Mouse (Mus musculus) forebrain, embryonic 12.5 days (tissue): Measurements from ENCODE around the gene Gpr153. TPM values are rescaled to one million over a fixed set of nuclear protein-coding genes. Genes with fewer than 3 reads are reported as not detected.

Experiments used
- ATAC-seq: fragments of 200-750 bp; cut with Nextera tagmentation; 2 replicates; pipeline ENCODE4 v1.8.0; 2017; ENCODE audit warnings: moderate TSS enrichment; ENCODE audit not compliant: low FRiP score
- H3K27ac ChIP-seq: fragments of 300-500 bp; sonication (generic); 2 replicates; pipeline ENCODE4 v1.5.1; 2016; ENCODE audit warnings: mild to moderate bottlenecking
- H3K27me3 ChIP-seq: fragments of 300-500 bp; sonication (generic); 2 replicates; pipeline ENCODE4 v1.6.1; 2016; ENCODE audit warnings: mild to moderate bottlenecking
- H3K36me3 ChIP-seq: fragments of 300-500 bp; sonication (generic); replicated peaks from 2 replicates; pipeline ENCODE4 v1.6.1; 2016; ENCODE audit warnings: mild to moderate bottlenecking
- H3K4me1 ChIP-seq: fragments of 300-500 bp; sonication (generic); 2 replicates; pipeline ENCODE4 v1.6.1; 2016
- H3K4me2 ChIP-seq: fragments of 300-500 bp; sonication (generic); 2 replicates; pipeline ENCODE4 v1.6.1; 2016; ENCODE audit warnings: mild to moderate bottlenecking, moderate library complexity
- H3K4me3 ChIP-seq: fragments of 300-500 bp; sonication (generic); replicated peaks from 2 replicates; pipeline ENCODE4 v1.5.1; 2016; ENCODE audit warnings: mild to moderate bottlenecking
- H3K9ac ChIP-seq: fragments of 300-500 bp; sonication (generic); 2 replicates; pipeline ENCODE4 v1.6.1; 2016; ENCODE audit warnings: mild to moderate bottlenecking
- H3K9me3 ChIP-seq: fragments of 300-500 bp; sonication (generic); 2 replicates; pipeline ENCODE4 v1.6.1; 2016
- WGBS: fragments of 180-500 bp; shearing (Covaris S2); methylation state at CpG from one replicate; pipeline ENCODE4 v1.1.7; 2016; 5-methylcytosine and 5-hydroxymethylcytosine counted together
- polyA plus RNA-seq: library from polyadenylated mRNA; unstranded; fragments of >200 nt; fragmentation: Nextera tagmentation; extraction: Ambion mirVana; gene quantifications from 2 replicates; pipeline ENCODE4 v1.2.1, GENCODE M21; 2016

Gpr153 gene
- polyA plus RNA-seq, 1 experiment from 2014 or later = 6.9 TPM

DNA sequence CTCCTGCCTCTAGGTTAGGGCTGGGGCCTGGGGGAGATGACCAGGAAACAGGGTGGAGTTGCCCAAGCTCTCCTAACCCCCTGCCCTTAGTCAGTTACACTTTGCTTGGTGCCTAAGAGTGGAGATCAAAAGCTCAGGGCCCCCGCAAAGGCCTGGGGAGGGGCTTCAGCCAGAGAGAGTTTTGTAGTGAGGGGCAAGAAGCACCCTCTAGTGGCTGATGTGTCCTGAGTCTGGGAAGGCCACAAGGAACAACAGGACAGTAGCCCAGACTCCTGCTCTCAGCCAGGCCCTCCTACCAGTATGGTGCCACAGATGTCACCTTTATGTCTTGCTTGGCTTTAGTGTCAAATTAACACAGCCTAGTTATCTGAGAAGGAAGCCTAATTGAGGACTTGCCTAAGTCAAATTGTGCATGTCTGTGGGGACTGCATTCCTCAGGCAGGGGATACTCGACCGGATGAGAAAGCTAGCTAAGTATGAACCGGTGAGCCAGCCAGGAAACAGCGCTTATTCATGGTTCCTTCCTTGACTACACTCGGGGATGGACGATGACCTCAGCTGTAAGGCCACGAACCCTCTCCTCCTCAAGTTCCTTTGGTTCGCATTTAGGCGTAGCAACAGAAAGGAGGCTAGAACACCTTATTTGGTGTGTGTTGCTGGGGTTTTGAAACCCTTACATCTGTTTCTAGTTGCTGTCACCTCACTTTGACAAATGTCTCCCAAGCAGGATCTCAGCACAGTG is 20.3 kb downstream of the Gpr153 start:
- H3K4me3 ChIP-seq = no peak overlapping the region
- H3K27me3 ChIP-seq = peaks cover 78% of the 10 kb centered on the region
- no peak overlapping the region for H3K27ac ChIP-seq
- peaks cover 68% of the 10 kb centered on the region for H3K4me1 ChIP-seq
- no peaks in the 10 kb centered on the region for H3K9me3 ChIP-seq
- ATAC-seq = no peak
- peaks cover 1% of the 10 kb centered on the region; the same call in 1 of the 2 replicates for H3K36me3 ChIP-seq
- no peak overlapping the region for H3K4me2 ChIP-seq
- 58% methylated on average over 10 of the region's 10 CpGs for WGBS
- no peak overlapping the region for H3K9ac ChIP-seq

DNA sequence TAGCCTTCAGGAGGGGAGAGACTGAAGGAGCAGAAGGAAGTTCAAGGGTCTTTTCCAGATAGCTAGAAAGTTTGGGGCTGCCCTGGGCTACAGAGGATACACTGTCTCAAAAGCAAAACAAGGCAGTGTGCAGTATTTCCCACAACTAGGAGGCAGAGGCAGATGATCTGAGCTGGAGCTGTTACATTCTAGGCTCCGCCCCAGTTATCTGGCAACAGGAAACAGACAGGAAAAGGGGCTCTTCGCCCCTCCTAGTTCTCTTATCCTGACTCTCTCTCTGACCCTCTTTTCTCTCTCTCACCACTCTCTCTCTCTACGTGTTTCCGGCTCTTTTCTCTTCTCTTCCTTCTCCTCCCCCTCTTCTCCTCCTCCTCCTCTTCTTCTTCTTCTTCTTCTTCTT is 21.9 kb downstream of the Gpr153 start:
- H3K27me3 ChIP-seq = peaks cover 63% of the 10 kb centered on the region
- no peak overlapping the region for H3K9ac ChIP-seq
- H3K4me3 ChIP-seq = no peak overlapping the region
- WGBS = 53% methylated on average over 4 of the region's 4 CpGs
- H3K4me1 ChIP-seq = peaks cover 54% of the 10 kb centered on the region
- ATAC-seq = no peak
- no peaks in the 10 kb centered on the region for H3K9me3 ChIP-seq
- H3K27ac ChIP-seq = no peak overlapping the region
- H3K4me2 ChIP-seq = no peak overlapping the region
- peaks cover 16% of the 10 kb centered on the region for H3K36me3 ChIP-seq

DNA sequence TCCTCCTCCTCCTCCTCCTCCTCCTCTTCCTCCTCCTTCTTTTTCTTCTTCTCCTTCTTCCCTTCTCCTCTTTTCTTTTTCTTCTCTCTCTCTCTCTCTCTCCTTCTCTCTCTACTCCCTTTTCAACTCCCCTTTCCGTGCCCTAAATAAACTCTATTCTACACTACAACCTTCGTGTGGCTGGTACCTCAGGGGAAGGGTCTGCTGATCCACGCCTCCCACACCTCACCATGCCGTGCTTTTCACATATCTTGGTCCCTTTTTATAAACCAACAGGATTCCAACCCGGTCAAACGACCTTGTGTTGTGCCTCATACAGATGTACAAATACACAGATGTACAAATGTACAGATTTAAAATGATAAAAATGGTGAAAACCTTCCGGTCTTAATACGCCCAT is 22.3 kb downstream of the Gpr153 start:
- ATAC-seq = no peak
- Histone ChIP-seq H3K9me3 (no peaks in the 10 kb centered on the region), H3K9ac (peak overlapping the region; percentile 91; the same call in 1 of the 2 replicates), H3K4me2 (peak overlapping the region; percentile 97), H3K27me3 (peaks cover 58% of the 10 kb centered on the region), H3K4me3 (peak overlapping the region; percentile 96), H3K4me1 (peaks cover 49% of the 10 kb centered on the region), H3K27ac (no peak overlapping the region), H3K36me3 (peaks cover 20% of the 10 kb centered on the region)
- WGBS = 23% methylated on average over 8 of the region's 8 CpGs

DNA sequence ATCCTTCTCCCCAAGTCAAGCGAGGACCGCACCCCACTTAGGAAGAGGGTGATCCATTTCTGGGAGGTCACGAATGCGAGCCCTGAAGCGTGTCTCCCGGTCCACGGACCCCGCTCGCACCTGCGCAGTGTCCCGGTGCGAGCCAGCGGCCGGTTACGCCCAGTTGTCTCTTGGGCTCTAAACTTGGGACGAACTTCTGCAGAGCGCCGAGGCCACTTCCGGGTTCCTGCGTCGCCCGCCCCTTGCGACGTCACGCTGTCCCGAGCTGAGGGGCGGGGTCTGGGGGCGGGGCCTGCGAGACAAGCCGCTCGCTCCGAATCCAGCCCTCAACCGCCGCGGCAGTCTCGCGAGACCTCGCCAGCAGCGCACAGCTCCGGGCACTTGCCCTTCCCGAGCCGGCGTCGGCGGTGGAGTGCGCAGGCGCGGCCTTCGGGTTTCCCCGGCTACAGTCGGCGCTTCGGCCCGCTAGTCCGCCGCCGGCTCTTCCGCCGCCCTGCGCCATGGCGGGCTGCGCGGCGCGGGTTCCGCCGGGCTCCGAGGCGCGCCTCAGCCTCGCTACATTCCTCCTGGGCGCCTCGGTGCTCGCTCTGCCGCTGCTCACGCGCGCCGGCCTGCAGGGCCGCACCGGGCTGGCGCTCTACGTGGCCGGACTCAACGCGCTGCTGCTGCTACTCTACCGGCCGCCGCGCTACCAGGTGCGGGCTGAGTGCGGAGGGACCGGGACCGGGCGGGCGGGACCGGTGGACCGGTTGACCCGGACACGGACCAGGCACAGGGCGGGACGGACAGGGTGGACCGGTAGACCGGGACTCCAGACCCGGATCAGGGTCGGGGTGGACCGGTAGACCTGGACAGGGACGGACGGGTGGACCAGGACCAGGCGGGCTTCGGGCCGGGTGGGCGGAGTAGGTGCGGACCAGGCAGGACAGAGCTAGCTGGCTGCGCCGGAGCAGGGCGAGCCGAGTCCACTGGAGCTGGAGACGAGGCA is 23.1 kb downstream of the Gpr153 start, which contains the start of gene Icmt:
TSS of gene Icmt (plus strand) at position 354 of the 988 bp plus-strand sequence.
- Histone ChIP-seq H3K27me3 (peaks cover 50% of the 10 kb centered on the region), H3K36me3 (peaks cover 28% of the 10 kb centered on the region), H3K9me3 (no peaks in the 10 kb centered on the region), H3K4me2 (peak within 1 kb of the TSS; percentile 97), H3K4me3 (peak within 1 kb of the TSS; percentile 96), H3K4me1 (peaks cover 41% of the 10 kb centered on the region), H3K9ac (peak within 1 kb of the TSS; percentile 91), H3K27ac (peak within 1 kb of the TSS; percentile 73)
- ATAC-seq = peak; percentile 96
- WGBS = under 1% methylated on average over 119 of the region's 119 CpGs

DNA sequence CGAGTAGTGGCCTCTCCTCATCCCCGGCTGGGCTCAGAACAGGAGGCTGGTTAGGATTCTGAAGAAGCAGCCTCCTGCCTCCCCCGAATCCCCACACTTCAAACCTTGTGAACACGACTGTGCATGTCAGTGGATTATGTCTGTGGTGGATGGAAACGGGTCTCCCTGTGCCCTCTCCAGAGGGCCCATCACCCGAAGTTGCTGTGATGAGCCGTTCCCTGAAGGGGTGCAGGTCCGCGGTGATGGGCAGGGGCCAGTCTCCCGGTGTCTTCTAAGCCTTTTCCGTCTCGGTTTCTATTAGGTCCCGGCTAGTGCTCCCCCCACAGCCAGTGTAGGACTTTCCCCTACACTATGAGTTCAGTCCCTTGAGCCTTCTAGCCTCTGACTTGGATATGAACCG is 24.8 kb downstream of the Gpr153 start:
- Histone ChIP-seq H3K27ac (no peak overlapping the region), H3K4me1 (peaks cover 25% of the 10 kb centered on the region), H3K9me3 (no peaks in the 10 kb centered on the region), H3K4me2 (peak overlapping the region; percentile 97; the same call in 1 of the 2 replicates), H3K27me3 (peaks cover 34% of the 10 kb centered on the region), H3K4me3 (peak overlapping the region; percentile 96; the same call in 1 of the 2 replicates), H3K36me3 (peaks cover 45% of the 10 kb centered on the region), H3K9ac (peak overlapping the region; percentile 45)
- 84% methylated on average over 14 of the region's 14 CpGs for WGBS
- ATAC-seq = no peak

DNA sequence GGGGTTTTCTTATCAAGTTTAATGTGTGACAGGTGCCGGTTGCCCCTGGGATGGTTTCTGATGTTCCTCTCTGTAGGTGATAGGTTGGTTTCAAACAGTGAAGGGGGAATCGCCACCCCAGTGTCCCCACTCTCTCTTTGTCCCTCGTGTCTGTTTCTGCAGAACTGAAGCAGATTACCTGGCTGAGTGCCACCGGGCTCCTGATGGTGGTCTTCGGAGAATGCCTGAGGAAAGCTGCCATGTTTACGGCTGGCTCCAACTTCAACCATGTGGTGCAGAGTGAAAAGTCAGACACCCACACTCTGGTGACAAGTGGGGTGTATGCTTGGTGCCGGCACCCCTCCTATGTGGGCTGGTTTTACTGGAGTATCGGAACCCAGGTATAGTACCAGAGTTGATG is 26.3 kb downstream of the Gpr153 start:
- peaks cover 57% of the 10 kb centered on the region for H3K36me3 ChIP-seq
- WGBS = 97% methylated on average over 8 of the region's 8 CpGs
- no peak overlapping the region for H3K9ac ChIP-seq

DNA sequence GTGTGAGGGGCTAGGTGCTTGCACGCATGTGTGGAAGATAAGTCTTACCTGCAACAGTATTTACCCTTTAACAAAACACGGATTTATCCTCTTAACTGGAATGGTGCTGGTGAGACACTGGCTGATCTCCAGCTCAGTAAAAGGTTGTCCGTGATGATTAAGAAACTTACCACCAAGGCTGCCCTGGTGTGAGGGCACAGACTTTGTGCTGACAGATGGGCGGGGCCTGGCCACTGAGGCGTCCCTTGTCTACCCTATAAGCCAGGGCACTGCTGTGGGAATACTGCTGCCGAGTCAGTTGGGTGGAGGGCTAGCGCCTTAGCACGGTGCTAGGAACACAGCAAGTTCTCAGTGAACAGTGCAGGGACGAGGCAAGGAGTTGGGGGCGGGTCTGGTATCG is 28.0 kb downstream of the Gpr153 start:
- H3K9me3 ChIP-seq = no peaks in the 10 kb centered on the region
- H3K4me1 ChIP-seq = peaks cover 14% of the 10 kb centered on the region
- H3K36me3 ChIP-seq = peaks cover 57% of the 10 kb centered on the region
- WGBS = 71% methylated on average over 11 of the region's 11 CpGs
- H3K27ac ChIP-seq = no peak overlapping the region
- H3K9ac ChIP-seq = no peak overlapping the region
- H3K27me3 ChIP-seq = 0 out of 2 replicates have a peak, but pooled peaks cover 6% of the 10 kb centered on the region
- ATAC-seq = no peak
- no peak overlapping the region for H3K4me3 ChIP-seq
- no peak overlapping the region for H3K4me2 ChIP-seq

More for the DNA sequence above, 26.3 kb downstream of the Gpr153 start:
- ATAC-seq = no peak
- peaks cover 18% of the 10 kb centered on the region for H3K27me3 ChIP-seq
- H3K27ac ChIP-seq = no peak overlapping the region
- H3K9me3 ChIP-seq = no peaks in the 10 kb centered on the region
- H3K4me2 ChIP-seq = no peak overlapping the region
- no peak overlapping the region for H3K4me3 ChIP-seq
- peaks cover 18% of the 10 kb centered on the region for H3K4me1 ChIP-seq

DNA sequence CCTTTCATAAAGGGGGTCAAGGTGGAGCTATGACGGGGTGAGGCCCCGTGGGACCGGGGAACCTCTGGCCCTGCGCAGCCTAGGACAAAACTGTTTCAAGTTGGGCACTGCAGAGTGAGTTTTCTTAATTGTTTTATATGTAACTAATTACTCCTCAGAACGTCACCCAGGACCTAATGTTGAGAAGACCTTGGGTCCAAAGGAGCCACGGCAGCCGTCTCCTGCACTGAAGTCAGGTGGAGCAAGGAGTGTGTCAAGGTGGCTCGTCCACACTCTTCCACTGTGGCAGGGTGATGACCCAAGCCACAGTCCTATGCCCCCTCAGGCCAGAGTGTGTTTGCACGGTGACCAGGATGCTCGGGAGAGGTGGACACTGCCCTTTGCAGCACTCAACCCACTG is 29.1 kb downstream of the Gpr153 start:
- Histone ChIP-seq H3K27me3 (0 out of 2 replicates have a peak, but pooled peaks cover 6% of the 10 kb centered on the region), H3K4me3 (no peak overlapping the region), H3K9ac (no peak overlapping the region), H3K4me2 (no peak overlapping the region), H3K9me3 (no peaks in the 10 kb centered on the region), H3K36me3 (peaks cover 57% of the 10 kb centered on the region), H3K27ac (no peak overlapping the region), H3K4me1 (peaks cover 8% of the 10 kb centered on the region)
- 96% methylated on average over 10 of the region's 10 CpGs for WGBS
- ATAC-seq = no peak

DNA sequence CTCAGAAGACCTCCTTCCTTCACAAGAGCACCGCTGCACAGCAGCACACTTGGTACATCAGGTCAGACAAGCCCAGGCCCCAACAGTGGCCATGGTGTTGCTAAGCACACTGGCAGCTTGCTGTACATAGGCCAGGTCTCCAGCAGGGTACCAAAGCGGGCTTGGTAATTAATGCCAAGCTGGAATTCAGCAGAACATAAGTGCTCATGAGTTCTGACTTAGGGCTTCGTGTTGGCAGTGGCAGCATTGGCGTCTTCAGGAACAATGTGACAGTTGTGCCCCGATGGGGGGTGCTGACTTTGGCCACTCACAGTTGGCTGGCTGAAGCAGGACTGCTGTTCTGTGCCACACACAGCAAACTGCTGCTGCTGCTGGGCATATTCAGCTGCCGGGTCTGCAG is 30.7 kb downstream of the Gpr153 start:
- H3K36me3 ChIP-seq = peaks cover 57% of the 10 kb centered on the region
- no peak overlapping the region for H3K4me3 ChIP-seq
- ATAC-seq = no peak
- H3K9me3 ChIP-seq = no peaks in the 10 kb centered on the region
- no peaks in the 10 kb centered on the region for H3K4me1 ChIP-seq
- H3K9ac ChIP-seq = no peak overlapping the region
- H3K27me3 ChIP-seq = peaks cover 8% of the 10 kb centered on the region
- WGBS = 91% methylated on average over 6 of the region's 6 CpGs
- no peak overlapping the region for H3K27ac ChIP-seq
- no peak overlapping the region for H3K4me2 ChIP-seq

DNA sequence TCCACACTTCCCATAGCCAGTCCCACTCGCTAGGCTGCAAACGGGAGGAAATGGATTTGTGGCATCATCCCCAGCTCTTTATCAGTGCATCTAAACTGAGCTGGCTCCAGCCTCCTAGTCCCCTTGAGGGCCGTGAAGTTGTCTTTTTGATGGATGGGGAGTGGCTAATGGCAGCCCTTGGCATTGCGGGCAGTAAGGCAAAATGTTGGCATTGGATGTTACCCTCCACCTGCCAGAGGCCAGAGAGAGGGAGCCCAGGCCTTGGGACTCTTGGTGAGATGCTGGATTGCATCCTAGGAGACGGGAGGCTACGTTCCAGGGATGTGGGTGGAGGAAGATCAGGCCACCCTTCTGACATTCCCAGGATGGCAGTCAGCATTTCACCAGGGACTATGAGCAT is 32.0 kb downstream of the Gpr153 start:
- no peak overlapping the region for H3K9ac ChIP-seq
- H3K27ac ChIP-seq = no peak overlapping the region
- no peak overlapping the region for H3K4me2 ChIP-seq
- peaks cover 45% of the 10 kb centered on the region for H3K36me3 ChIP-seq
- ATAC-seq = no peak
- H3K9me3 ChIP-seq = no peaks in the 10 kb centered on the region
- 90% methylated on average over 6 of the region's 6 CpGs for WGBS
- H3K4me3 ChIP-seq = no peak overlapping the region
- H3K27me3 ChIP-seq = peaks cover 22% of the 10 kb centered on the region
- H3K4me1 ChIP-seq = no peaks in the 10 kb centered on the region

DNA sequence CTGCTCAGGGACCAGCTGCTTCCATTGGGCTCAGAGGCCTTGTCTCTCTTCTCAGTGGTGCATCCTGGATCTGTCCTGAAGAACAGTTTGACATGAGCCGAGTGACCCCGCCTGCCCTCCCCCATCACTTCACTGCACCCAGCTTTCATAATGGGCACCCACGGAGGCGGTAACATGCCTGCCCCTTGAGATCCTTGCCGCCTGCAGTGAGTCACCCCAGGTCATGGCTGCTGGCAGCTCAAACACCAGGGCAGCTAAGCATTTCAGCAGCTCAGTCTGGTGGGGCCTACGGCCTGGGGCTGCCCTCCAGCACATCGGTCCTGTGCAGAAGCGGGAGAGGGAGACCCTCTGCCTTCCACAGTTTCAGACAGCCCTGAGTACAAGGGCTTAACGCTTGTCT is 33.5 kb downstream of the Gpr153 start:
- H3K36me3 ChIP-seq = peaks cover 30% of the 10 kb centered on the region
- H3K4me1 ChIP-seq = peaks cover 7% of the 10 kb centered on the region; the same call in 1 of the 2 replicates
- ATAC-seq = no peak
- no peak overlapping the region for H3K4me3 ChIP-seq
- 76% methylated on average over 9 of the region's 9 CpGs for WGBS
- H3K9me3 ChIP-seq = no peaks in the 10 kb centered on the region
- peaks cover 37% of the 10 kb centered on the region for H3K27me3 ChIP-seq
- H3K4me2 ChIP-seq = no peak overlapping the region
- no peak overlapping the region for H3K27ac ChIP-seq
- H3K9ac ChIP-seq = no peak overlapping the region

DNA sequence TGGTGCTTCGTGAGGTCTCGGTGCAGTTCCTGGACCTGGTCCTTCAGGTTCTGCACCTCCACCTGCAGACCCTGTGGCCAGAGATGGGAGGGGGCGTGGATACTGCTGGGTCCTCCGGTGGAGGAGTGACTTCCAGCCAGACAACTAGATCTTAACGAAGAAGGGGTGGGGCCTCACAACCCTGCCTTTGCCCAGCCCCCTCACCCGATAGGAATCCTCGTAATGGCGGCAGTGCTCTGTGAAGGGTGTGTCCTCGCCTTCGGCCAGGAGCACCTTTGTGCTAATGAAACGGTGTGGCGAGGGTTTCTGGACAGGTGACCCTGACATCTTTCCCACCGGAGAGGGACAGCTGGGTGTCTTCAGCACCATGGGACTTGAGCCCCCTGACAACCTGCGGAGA is 38.2 kb downstream of the Gpr153 start:
- Histone ChIP-seq H3K4me3 (no peak overlapping the region), H3K4me2 (peak overlapping the region; percentile 8; the same call in 1 of the 2 replicates)

More for the DNA sequence above, 38.2 kb downstream of the Gpr153 start:
- H3K9me3 ChIP-seq = no peaks in the 10 kb centered on the region
- H3K4me1 ChIP-seq = peaks cover 31% of the 10 kb centered on the region
- no peak overlapping the region for H3K9ac ChIP-seq
- 0 out of 2 replicates have a peak, but pooled peaks cover 5% of the 10 kb centered on the region for H3K36me3 ChIP-seq
- WGBS = under 1% methylated on average over 14 of the region's 14 CpGs
- peaks cover 83% of the 10 kb centered on the region for H3K27me3 ChIP-seq
- no peak for ATAC-seq
- no peak overlapping the region for H3K27ac ChIP-seq
